Mouse (Mus musculus) monocyte, adult 2 months (primary cell): ENCODE measurements around the gene Olfr790.

Experiments used
- DNase-seq, 2 experiments: peaks; one replicate each; pipeline ENCODE4 v3.0.0; 2022; ENCODE audit warnings: low spot score in 2 of 2, low read depth in 1 of 2

The Olfr790 gene

GRCm38 (mm10) chr10:129498192-129498591 is at the start of gene Olfr790:
Gene Olfr790, plus strand, starts transcription at chr10:129498492.
- no peak for DNase-seq

- no peak for DNase-seq
Measured at GRCm38 (mm10) chr10:129461562-129461961, 36.7 kb upstream of the Olfr790 start, which contains the start of gene Olfr787. Gene Olfr787, plus strand, starts transcription at chr10:129461862.

GRCm38 (mm10) chr10:129470698-129471097 is 27.6 kb upstream of the Olfr790 start, which contains the start of gene Olfr788:
Gene Olfr788, plus strand, starts transcription at chr10:129470998.
- DNase-seq: no peak

GRCm38 (mm10) chr10:129473256-129473655 is 25.0 kb upstream of the Olfr790 start:
- DNase-seq: no peak

GRCm38 (mm10) chr10:129473723-129474122 is 24.6 kb upstream of the Olfr790 start:
- no peak for DNase-seq

- DNase-seq: no peak
Measured at GRCm38 (mm10) chr10:129484452-129484851, 13.8 kb upstream of the Olfr790 start, which contains the start of gene Olfr789. Gene Olfr789, plus strand, starts transcription at chr10:129484752.

- DNase-seq: no peak
Measured at GRCm38 (mm10) chr10:129490101-129490500, 8.2 kb upstream of the Olfr790 start.

- DNase-seq: no peak
Measured at GRCm38 (mm10) chr10:129521492-129521891, 23.2 kb downstream of the Olfr790 start, which contains the start of gene Olfr791. Gene Olfr791, plus strand, starts transcription at chr10:129521792.

- DNase-seq: no peak
Measured at GRCm38 (mm10) chr10:129538862-129539261, 40.6 kb downstream of the Olfr790 start, which contains the start of gene Olfr792. Gene Olfr792, plus strand, starts transcription at chr10:129539162.

GRCm38 (mm10) chr10:129549354-129549753 is 51.1 kb downstream of the Olfr790 start:
- DNase-seq: no peak
